Mouse (Mus musculus) kidney, embryonic 14.5 days (tissue): Measurements from ENCODE around the gene Rere. TPM values are rescaled to one million over a fixed set of nuclear protein-coding genes. Genes with fewer than 3 reads are reported as not detected.
A peak's percentile ranks its signal among the peaks of the same experiment; 100 is the strongest.
"Not testable (repeated sequence)": the region's sequence is repeated elsewhere in the genome, so short reads cannot be mapped to it uniquely, and the experiment has no call there.

Experiments used
- ATAC-seq: fragments of 200-750 bp; cut with Nextera tagmentation; 2 replicates; pipeline ENCODE4 v1.8.0; 2017; ENCODE audit warnings: moderate number of reproducible peaks, mild to moderate bottlenecking, moderate TSS enrichment, moderate library complexity; ENCODE audit not compliant: low FRiP score, low TSS enrichment
- H3K27ac ChIP-seq: fragments of 300-500 bp; sonication (generic); 2 replicates; pipeline ENCODE4 v1.5.1; 2014; ENCODE audit warnings: low read depth, mild to moderate bottlenecking, low read length, moderate library complexity, mixed read lengths
- H3K27me3 ChIP-seq: fragments of 300-500 bp; sonication (generic); 2 replicates; pipeline ENCODE4 v1.6.1; 2014; ENCODE audit warnings: mild to moderate bottlenecking, low read length; ENCODE audit not compliant: control insufficient read depth, insufficient read depth
- H3K36me3 ChIP-seq: fragments of 300-500 bp; sonication (generic); 2 replicates; pipeline ENCODE4 v1.6.1; 2014; ENCODE audit warnings: low read length, mixed read lengths; ENCODE audit not compliant: control insufficient read depth, insufficient read depth
- H3K4me1 ChIP-seq: fragments of 300-500 bp; sonication (generic); 2 replicates; pipeline ENCODE4 v1.6.1; 2014; ENCODE audit warnings: low read length, mixed read lengths; ENCODE audit not compliant: control insufficient read depth, insufficient read depth
- H3K4me2 ChIP-seq: fragments of 300-500 bp; sonication (generic); replicated peaks from 2 replicates; pipeline ENCODE4 v1.6.1; 2014; ENCODE audit warnings: low read depth, mild to moderate bottlenecking, low read length
- H3K4me3 ChIP-seq: fragments of 300-500 bp; sonication (generic); 2 replicates; pipeline ENCODE4 v1.5.1; 2014; ENCODE audit warnings: mild to moderate bottlenecking, low read length
- H3K9ac ChIP-seq: fragments of 300-500 bp; sonication (generic); 2 replicates; pipeline ENCODE4 v1.6.1; 2014; ENCODE audit warnings: low read depth, mild to moderate bottlenecking, low read length, moderate library complexity
- H3K9me3 ChIP-seq: fragments of 300-500 bp; sonication (generic); 2 replicates; pipeline ENCODE4 v1.6.1; 2016; ENCODE audit warnings: low read length; ENCODE audit not compliant: control insufficient read depth
- WGBS: fragments of 180-500 bp; shearing (Covaris S2); extraction: QIAGEN DNeasy Blood & Tissue Kit; methylation state at CpG from one replicate; pipeline ENCODE4 v1.1.7; 2014; 5-methylcytosine and 5-hydroxymethylcytosine counted together
- polyA plus RNA-seq: library from polyadenylated mRNA; unstranded; fragments of >200 nt; fragmentation: Nextera tagmentation; extraction: Ambion mirVana; gene quantifications from 2 replicates; pipeline ENCODE4 v1.2.1, GENCODE M21; 2014

The Rere gene
- polyA plus RNA-seq, 1 experiment from 2014 or later = 49.9 TPM

- Histone ChIP-seq H3K4me2 (peak overlapping the region; percentile 29), H3K4me3 (no peak overlapping the region)
These were observed 275.2 kb downstream of the Rere start for GRCm38 (mm10) chr4:150556382-150557221.

GRCm38 (mm10) chr4:150557289-150557688 lies 275.8 kb downstream of the Rere start:
- H3K4me3 ChIP-seq, H3K27me3 ChIP-seq, H3K9me3 ChIP-seq, H3K9ac ChIP-seq, H3K36me3 ChIP-seq: not testable (repeated sequence)
- H3K4me1 ChIP-seq = peaks cover 20% of the 10 kb centered on the region
- peak overlapping the region; percentile 29; the same call in 1 of the 2 replicates for H3K4me2 ChIP-seq
- H3K27ac ChIP-seq = peak overlapping the region; percentile 89; the same call in 1 of the 2 replicates
- ATAC-seq = 0 out of 2 replicates have a peak, but pooled peaks have one; percentile 16
- WGBS = 58% methylated on average over 3 of the region's 3 CpGs

More at GRCm38 (mm10) chr4:150556382-150557221, 275.2 kb downstream of the Rere start:
- Histone ChIP-seq H3K36me3 (no peaks in the 10 kb centered on the region), H3K9me3 (no peaks in the 10 kb centered on the region), H3K4me1 (peaks cover 20% of the 10 kb centered on the region), H3K27me3 (no peaks in the 10 kb centered on the region), H3K27ac (peak overlapping the region; percentile 89), H3K9ac (peak overlapping the region; percentile 32; the same call in 1 of the 2 replicates)
- ATAC-seq = peak; percentile 91
- 1% methylated on average over 17 of the region's 17 CpGs for WGBS

- Histone ChIP-seq H3K4me2 (no peak overlapping the region), H3K4me1 (peaks cover 22% of the 10 kb centered on the region), H3K27me3 (no peaks in the 10 kb centered on the region), H3K27ac (peak overlapping the region; percentile 89), H3K36me3 (no peaks in the 10 kb centered on the region), H3K4me3 (no peak overlapping the region), H3K9me3 (no peaks in the 10 kb centered on the region), H3K9ac (no peak overlapping the region)
- ATAC-seq = no peak
- 29% methylated on average over 1 of the region's 1 CpGs for WGBS
These were observed 276.5 kb downstream of the Rere start for GRCm38 (mm10) chr4:150557976-150558375.

- Histone ChIP-seq H3K9ac (no peak overlapping the region), H3K4me3 (no peak overlapping the region), H3K4me2 (no peak overlapping the region), H3K27me3 (no peaks in the 10 kb centered on the region), H3K36me3 (no peaks in the 10 kb centered on the region), H3K9me3 (no peaks in the 10 kb centered on the region), H3K27ac (no peak overlapping the region), H3K4me1 (peaks cover 28% of the 10 kb centered on the region)
- ATAC-seq = no peak
- 87% methylated on average over 3 of the region's 3 CpGs for WGBS
These were observed 278.1 kb downstream of the Rere start for GRCm38 (mm10) chr4:150559514-150559913.

- Histone ChIP-seq H3K4me1 (peaks cover 25% of the 10 kb centered on the region), H3K9me3 (no peaks in the 10 kb centered on the region), H3K27ac (peak overlapping the region; percentile 17; the same call in 1 of the 2 replicates), H3K4me2 (no peak overlapping the region), H3K36me3 (no peaks in the 10 kb centered on the region), H3K9ac (no peak overlapping the region), H3K27me3 (no peaks in the 10 kb centered on the region), H3K4me3 (no peak overlapping the region)
- WGBS = 39% methylated on average over 5 of the region's 5 CpGs
- ATAC-seq = no peak
These were observed 281.8 kb downstream of the Rere start for GRCm38 (mm10) chr4:150563281-150563680.

GRCm38 (mm10) chr4:150566193-150566592 lies 284.7 kb downstream of the Rere start:
- Histone ChIP-seq H3K36me3 (no peaks in the 10 kb centered on the region), H3K9ac (no peak overlapping the region), H3K27ac (0 out of 2 replicates have a peak overlapping the region, but pooled peaks have one; percentile 10), H3K27me3 (no peaks in the 10 kb centered on the region), H3K4me2 (no peak overlapping the region), H3K9me3 (no peaks in the 10 kb centered on the region), H3K4me3 (no peak overlapping the region), H3K4me1 (peaks cover 36% of the 10 kb centered on the region)
- no peak for ATAC-seq
- 82% methylated on average over 6 of the region's 6 CpGs for WGBS

- WGBS = 18% methylated on average over 9 of the region's 9 CpGs
- H3K27ac ChIP-seq = peak overlapping the region; percentile 85
- H3K36me3 ChIP-seq = peaks cover 4% of the 10 kb centered on the region; the same call in 1 of the 2 replicates
- H3K9ac ChIP-seq = peak overlapping the region; percentile 79
- no peaks in the 10 kb centered on the region for H3K27me3 ChIP-seq
- no peaks in the 10 kb centered on the region for H3K9me3 ChIP-seq
- peaks cover 40% of the 10 kb centered on the region for H3K4me1 ChIP-seq
- H3K4me3 ChIP-seq = peak overlapping the region; percentile 61
- peak overlapping the region; percentile 82 for H3K4me2 ChIP-seq
- ATAC-seq = no peak; the same call in 1 of the 2 replicates
These were observed 287.1 kb downstream of the Rere start for GRCm38 (mm10) chr4:150568318-150569134.

GRCm38 (mm10) chr4:150569135-150569833 lies 287.8 kb downstream of the Rere start:
- peaks cover 4% of the 10 kb centered on the region; the same call in 1 of the 2 replicates for H3K36me3 ChIP-seq
- peak overlapping the region; percentile 61 for H3K4me3 ChIP-seq
- peak overlapping the region; percentile 85 for H3K27ac ChIP-seq
- peak overlapping the region; percentile 82 for H3K4me2 ChIP-seq
- ATAC-seq = peak; percentile 90
- H3K9me3 ChIP-seq = no peaks in the 10 kb centered on the region
- peaks cover 35% of the 10 kb centered on the region for H3K4me1 ChIP-seq
- peak overlapping the region; percentile 79 for H3K9ac ChIP-seq
- H3K27me3 ChIP-seq = no peaks in the 10 kb centered on the region
- WGBS = under 1% methylated on average over 63 of the region's 73 CpGs
